Mouse (Mus musculus): ENCODE data around the gene Rbpms2.

DNA sequence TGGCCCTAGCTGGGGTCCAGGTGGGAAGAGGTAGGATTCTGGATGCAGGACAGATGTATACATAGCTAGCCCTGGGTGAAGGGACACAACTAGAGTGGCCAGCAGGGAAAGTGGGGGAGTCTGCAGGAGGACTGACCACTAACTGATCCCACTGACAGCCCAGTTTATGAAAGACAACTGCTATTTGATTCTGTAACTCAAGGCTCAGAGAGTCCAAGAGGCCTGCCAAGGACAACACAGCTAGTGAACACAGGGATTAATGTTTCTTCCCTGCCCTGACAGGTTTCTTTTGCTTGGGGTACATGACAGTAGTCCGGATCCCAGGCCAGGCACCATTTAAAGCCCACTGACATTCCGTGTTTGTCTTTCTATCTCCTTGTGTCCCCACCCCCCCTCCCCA, 22.3 kb upstream of the Rbpms2 start:
- TF ChIP-seq POLR2A (IDR thresholded peaks at IDR 0.05; ENCODE audit: borderline replicate concordance, insufficient read depth, low read length) (no peak), CTCF (IDR thresholded peaks at IDR 0.05; ENCODE audit: borderline replicate concordance, insufficient read depth, low read depth, low read length) (no peak)
